Mouse (Mus musculus): ENCODE measurements around the gene Eif5a.

DNA sequence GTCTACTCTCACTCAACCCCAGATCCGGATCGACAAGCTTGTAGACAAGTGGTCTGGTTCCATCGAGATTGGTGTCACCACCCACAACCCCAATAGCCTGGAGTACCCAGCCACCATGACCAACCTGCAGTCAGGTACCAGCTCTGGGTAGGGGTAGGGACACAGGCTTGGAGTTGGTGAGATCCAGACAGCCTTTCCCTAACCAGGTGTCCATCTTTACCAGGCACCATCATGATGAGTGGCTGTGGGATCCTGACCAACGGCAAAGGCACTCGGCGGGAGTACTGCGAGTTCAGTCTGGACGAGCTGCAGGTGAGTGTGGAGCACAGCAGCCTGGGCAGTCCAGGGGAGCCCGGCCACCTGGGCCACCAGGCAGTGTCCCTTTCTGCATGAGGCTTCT, 17.4 kb downstream of the Eif5a start:
- TF ChIP-seq CTCF (conservative IDR thresholded peaks at IDR 0.05; ENCODE audit: insufficient read depth, insufficient read length, low read depth, low read length) (no peak), POLR2A (IDR thresholded peaks at IDR 0.05; ENCODE audit: low read depth, low read length) (no peak)

Measured in kidney, adult 2 months (tissue).